ENCODE assay signal across 8 mouse cellular contexts in the genomic region with DNA sequence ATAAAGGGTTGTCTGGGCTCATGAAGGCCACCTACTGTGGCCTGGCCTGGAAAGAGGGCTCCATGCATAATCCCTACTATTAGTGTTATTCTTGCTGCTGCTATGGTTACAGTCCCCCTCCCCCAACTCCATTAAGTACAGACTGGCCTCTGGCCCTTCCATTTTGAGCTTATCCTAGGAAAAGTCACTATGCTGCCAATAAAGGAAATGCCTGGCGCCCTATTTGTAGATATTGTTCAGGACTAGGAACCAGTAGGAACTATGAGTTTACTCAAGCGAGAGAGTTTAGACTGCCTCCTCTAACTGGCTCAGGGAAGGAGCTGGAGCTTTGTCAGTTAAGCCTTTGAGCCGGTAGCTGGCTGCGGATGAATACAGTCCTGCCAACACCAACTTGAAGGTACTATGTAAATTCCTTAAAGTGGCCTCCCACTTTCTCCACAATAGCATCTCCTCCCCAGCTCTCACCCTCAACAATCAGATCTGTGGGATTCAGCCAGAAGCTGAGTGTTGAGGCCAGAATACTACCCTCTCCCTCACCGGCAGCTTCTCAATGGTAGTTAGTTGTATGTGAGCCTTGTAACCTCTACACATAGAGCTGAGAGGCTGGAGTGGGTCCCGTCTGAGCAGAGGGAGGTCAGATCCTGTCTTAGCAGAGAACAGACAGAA. TPM values are rescaled to one million over a fixed set of nuclear protein-coding genes. Genes with fewer than 3 reads are reported as not detected.
DNase-seq lines count a peak whose midpoint lies in the region; ATAC-seq lines count a peak whose summit lies in the region.

No protein-coding gene starts in this region.

- intact Hi-C loops in left cerebral cortex, postnatal 4 days (cut with DNase I), result no loop called here

- no peaks in the 10 kb centered on the region for H3K36me3 ChIP-seq in neural tube, embryonic 12.5 days

- peak; percentile 86 for ATAC-seq in neural tube, embryonic 12.5 days (ENCODE audit: low FRiP score, low read depth)
- no peak for ATAC-seq in CD4-positive, CD25-positive, alpha-beta regulatory T cell, adult 4 months

- H3K9ac ChIP-seq in neural tube, embryonic 12.5 days, result no peak overlapping the region

- WGBS in neural tube, embryonic 12.5 days, result 11% methylated on average over 6 of the region's 6 CpGs

- no peak overlapping the region for H3K27ac ChIP-seq in neural tube, embryonic 12.5 days

- H3K4me2 ChIP-seq in neural tube, embryonic 12.5 days (replicated peaks), result peak overlapping the region; percentile 9; the same call in 1 of the 2 replicates

- DNase-seq in right cerebral cortex, adult 18-20 months, result peak; percentile 20
- no peak for DNase-seq in right cerebral cortex, postnatal 14 days
- peak; percentile 10 to 25 for DNase-seq in frontal cortex, postnatal 14 days (ENCODE audit: low spot score in 2 of 2)
- DNase-seq in left cerebral cortex, postnatal 4 days, result peak; percentile 41
- DNase-seq in kidney, postnatal 10 days, result no peak
- DNase-seq in spleen, postnatal 36 days (ENCODE audit: low spot score in 2 of 2), result no peak

- no peaks in the 10 kb centered on the region for H3K9me3 ChIP-seq in neural tube, embryonic 12.5 days

- no peaks in the 10 kb centered on the region for H3K27me3 ChIP-seq in neural tube, embryonic 12.5 days (replicated peaks)

- peaks cover 11% of the 10 kb centered on the region for H3K4me1 ChIP-seq in neural tube, embryonic 12.5 days

- no peak overlapping the region for H3K4me3 ChIP-seq in neural tube, embryonic 12.5 days

RNA-seq across cellular contexts. Expression of a gene that starts 37.1 kb away (rescaled TPM):
- 10 to 100 TPM; 42.1 to 42.5 TPM for total RNA-seq in left cerebral cortex, postnatal 4 days (2021)
- polyA plus RNA-seq in neural tube, embryonic 12.5 days (2016; fragmentation: Nextera tagmentation; extraction: Ambion mirVana), result 10.0 and 11.4 TPM in 2 replicates
- 10 to 100 TPM; 11.1 to 11.2 TPM for polyA plus RNA-seq in CD4-positive, CD25-positive, alpha-beta regulatory T cell, adult 4 months (2017; shearing (Covaris generic))

Comparison
In these comparisons a context has a peak if more than half of its experiments do, and no peak if none do; other contexts are left out.
1. DNase-seq: peak in right cerebral cortex, adult 18-20 months (single experiment), frontal cortex, postnatal 14 days (2 of 2) and left cerebral cortex, postnatal 4 days (single experiment); none in right cerebral cortex, postnatal 14 days (single experiment), kidney, postnatal 10 days (single experiment) and spleen, postnatal 36 days (0 of 2).